Mouse (Mus musculus) liver, postnatal 0 days (tissue): ENCODE results near the gene Hikeshi.

Source experiments
- CTCF ChIP-seq: sonication (generic); IDR thresholded peaks from 2 replicates; pipeline ENCODE4 v1.5.1; 2016; ENCODE audit warnings: antibody characterized with exemption, low read depth
- EP300 ChIP-seq: IDR thresholded peaks from 2 replicates; pipeline ENCODE4 v1.6.1; 2016; ENCODE audit warnings: antibody characterized with exemption, low read depth, mild to moderate bottlenecking

DNA sequence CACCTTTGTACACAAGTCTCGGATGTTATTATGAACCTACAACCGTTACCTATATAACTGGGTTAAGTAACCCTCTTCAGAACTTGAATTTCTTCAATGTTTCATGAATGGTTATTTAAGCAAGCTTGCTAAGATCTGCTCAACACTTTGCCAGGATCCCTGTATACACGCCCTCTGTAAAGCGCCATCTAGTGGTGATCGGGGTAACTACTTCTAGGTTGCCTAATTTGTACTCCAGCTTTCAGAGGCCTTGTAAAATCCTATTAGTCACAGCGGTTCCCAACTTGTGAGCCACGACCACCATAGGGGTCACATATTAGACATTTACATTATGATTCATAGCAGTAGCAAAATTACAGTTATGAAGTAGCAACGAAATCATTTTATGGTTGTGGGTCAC lies 33.1 kb downstream of the Hikeshi start:
- TF ChIP-seq CTCF, result peak; percentile 90
- no peak for TF ChIP-seq EP300
